Mouse (Mus musculus) left cerebral cortex, adult 8-10 months (tissue): ENCODE results near the gene Pik3ca. TPM values are rescaled to one million over a fixed set of nuclear protein-coding genes. Genes with fewer than 3 reads are reported as not detected.
A peak's percentile ranks its signal among the peaks of the same experiment; 100 is the strongest.

Experiments
- DNase-seq, 2 experiments: peaks; one replicate each; pipeline ENCODE4 v3.0.0; 2022; ENCODE audit warnings: low spot score in 2 of 2
- total RNA-seq, 4 experiments: library from RNA; stranded (reverse); gene quantifications; 2 replicates each; pipeline ENCODE4 v1.2.4; 2022

Pik3ca gene
- total RNA-seq: 10 to 100 TPM; 59.1 to 68.3 (median 61.0) TPM

GRCm38 (mm10) chr3:32397461-32398174 is at the start of gene Pik3ca:
TSS of gene Pik3ca (plus strand) at chr3:32397671.
- DNase-seq: peak; percentile 35 to 47

- peak in 1 of 2 experiments; percentile 58 for DNase-seq
These were observed 49.6 kb upstream of the Pik3ca start for GRCm38 (mm10) chr3:32347881-32348280.

GRCm38 (mm10) chr3:32361221-32361620 is 36.2 kb upstream of the Pik3ca start:
- no peak for DNase-seq

- DNase-seq: no peak
These were observed 33.3 kb upstream of the Pik3ca start for GRCm38 (mm10) chr3:32364195-32364594.

DNA sequence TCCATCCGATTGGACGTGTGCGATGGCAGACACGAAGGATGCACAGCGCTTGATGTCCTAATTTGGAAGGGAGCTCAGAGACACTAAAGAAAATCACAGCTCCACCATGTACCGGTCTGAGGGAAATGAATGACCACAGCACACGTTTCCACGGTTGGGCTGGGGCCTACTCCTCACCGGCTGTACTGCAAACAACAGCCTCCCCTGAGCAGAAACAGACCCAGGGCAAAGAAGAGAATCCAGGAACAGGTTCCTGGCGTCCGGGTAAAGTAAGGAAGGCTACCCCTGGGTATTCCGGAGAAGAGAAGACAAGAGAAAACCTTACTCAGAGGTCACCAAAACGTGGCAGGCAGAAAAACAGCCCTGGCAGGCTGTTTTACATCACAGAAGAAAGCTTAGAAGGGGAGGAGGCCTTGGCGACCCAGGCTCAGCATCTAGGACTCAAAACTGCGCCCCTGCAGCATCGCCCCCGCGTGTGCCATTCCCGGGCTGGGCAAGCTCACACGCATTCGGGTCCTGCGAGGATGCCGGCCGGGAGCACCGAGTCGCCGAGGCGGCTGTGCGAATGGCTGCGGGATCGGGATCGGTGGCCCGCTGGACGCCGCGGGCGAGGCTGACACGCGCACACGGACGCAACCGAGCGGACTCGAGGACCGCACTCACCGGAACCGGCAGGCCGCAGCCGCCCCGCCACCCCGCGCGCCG is 32.5 kb upstream of the Pik3ca start:
- peak; percentile 32 to 33 for DNase-seq

DNA sequence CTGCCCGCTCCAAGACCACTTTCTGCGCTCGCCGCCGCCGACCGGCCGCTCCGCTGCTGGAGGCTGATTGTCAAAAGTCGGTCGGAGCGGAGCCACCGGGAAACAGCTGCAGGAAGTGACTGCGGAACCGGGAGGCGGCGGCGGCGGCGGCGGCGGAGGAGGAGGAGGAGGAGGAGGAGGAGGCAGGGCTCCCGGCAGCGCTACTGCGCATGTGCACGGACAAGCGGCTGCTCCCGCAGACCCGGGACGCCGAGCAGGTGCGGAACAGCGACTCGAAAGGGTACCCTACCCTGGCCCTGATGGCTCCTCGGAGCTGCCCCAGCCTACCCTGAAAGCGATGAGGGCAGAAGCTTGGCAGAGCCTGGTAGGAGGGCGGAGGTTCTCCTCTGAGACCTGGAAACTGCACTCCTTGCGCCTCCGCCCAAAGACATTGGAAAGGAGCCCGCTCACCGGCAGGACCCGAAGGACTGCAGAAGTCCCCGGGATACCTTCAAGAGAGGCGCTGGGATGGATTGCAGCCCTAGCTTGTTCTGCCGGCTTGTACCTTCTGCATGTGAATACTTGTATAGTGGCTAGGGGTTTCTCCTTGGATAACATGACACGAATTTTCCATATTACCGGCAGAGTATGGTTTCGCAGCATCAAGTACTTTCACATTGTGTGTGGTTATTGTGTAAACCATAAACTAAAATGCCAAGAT is 31.8 kb upstream of the Pik3ca start, which contains the start of gene Zmat3:
Zmat3 (minus strand) TSS at position 469 of the 700 bp plus-strand sequence.
- DNase-seq: peak; percentile 70 to 71

DNA sequence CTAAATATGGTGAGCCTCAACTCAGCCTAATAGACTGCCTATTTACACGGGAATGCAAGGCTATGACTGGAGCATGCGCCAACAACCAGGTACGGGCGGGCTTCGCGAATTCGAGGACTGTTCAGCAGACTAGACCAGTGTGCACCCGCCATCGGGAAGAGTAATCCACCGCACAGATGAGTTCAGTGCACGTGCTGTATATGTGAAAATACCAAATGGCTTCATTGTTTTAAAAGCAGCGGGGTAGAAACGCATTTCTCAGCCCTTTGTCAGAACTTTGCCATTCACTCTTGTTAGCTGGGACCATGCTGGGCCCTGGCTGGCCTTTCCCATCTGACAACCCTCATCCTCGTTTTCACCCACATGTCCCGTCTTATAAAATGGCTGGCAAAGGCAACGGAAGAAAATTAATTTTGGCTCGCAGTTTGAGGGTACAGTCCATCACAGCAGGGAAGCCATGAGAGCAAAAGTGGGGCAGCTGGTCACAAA is 31.2 kb upstream of the Pik3ca start:
- no peak for DNase-seq

GRCm38 (mm10) chr3:32367516-32367915 is 30.0 kb upstream of the Pik3ca start:
- DNase-seq: no peak

- DNase-seq: no peak
These were observed 25.5 kb upstream of the Pik3ca start for GRCm38 (mm10) chr3:32371957-32372356.

GRCm38 (mm10) chr3:32372470-32372869 is 25.0 kb upstream of the Pik3ca start:
- no peak for DNase-seq

GRCm38 (mm10) chr3:32373236-32373635 is 24.2 kb upstream of the Pik3ca start:
- no peak for DNase-seq

DNA sequence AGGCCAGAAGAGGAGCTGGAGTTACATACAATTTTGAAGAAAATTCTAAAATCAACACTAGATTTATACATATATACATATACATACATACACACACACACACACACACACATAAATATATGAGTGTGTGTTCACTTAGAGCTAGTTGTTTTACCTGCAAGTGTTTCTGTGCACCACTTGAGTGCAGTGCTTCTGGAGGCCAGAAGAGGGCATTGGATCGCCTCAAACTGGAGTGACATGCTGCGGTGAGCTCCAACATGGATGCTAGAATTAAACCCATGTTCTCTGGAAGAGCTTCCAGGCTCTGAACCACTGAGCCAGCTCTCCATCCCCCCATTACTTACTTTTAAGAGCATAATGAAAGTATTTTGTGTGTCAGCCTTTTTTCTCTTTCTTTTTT is 17.6 kb upstream of the Pik3ca start:
- no peak for DNase-seq

- DNase-seq: no peak
These were observed 15.9 kb upstream of the Pik3ca start for GRCm38 (mm10) chr3:32381556-32381955.

- DNase-seq: no peak
These were observed 4.6 kb upstream of the Pik3ca start for GRCm38 (mm10) chr3:32392841-32393240.

GRCm38 (mm10) chr3:32393986-32394385 is 3.5 kb upstream of the Pik3ca start:
- DNase-seq: no peak

- DNase-seq: peak in 1 of 2 experiments; percentile 15
These were observed 1.5 kb upstream of the Pik3ca start for GRCm38 (mm10) chr3:32395771-32396551.

DNA sequence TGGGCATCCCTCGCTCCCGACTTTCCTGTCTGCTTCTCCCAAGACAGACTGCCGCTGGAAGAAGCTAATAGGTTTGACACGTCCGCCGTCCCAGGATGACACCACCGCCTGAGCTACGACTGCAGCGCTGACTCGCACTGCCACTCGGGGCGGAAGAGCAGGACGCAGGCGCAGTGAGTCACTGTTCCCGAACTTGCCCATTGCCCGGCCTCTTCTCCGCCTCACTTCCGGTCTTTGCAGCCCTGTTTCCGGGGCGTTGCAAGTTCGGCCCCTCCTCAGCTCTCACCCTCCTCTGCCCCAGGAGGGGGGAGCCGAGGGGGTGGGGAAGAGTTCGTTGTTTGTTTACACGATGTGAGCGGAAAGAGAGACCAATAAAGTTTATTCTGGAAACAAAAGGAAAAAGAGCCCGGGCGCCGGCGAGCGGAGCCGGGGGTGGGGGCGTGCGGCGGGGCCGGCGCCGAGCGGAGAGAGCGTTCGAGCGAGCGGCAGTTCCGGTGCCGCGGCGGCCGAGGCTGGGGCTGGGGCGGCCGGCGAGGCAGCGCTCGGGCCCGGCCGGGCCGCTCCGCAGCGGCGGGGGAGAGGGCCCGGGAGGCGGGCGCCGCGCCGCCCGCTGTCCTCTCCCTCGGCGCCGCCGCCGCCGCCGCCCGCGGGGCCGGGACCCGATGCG is 544 bp upstream of the Pik3ca start:
- peak; percentile 83 to 98 for DNase-seq

DNA sequence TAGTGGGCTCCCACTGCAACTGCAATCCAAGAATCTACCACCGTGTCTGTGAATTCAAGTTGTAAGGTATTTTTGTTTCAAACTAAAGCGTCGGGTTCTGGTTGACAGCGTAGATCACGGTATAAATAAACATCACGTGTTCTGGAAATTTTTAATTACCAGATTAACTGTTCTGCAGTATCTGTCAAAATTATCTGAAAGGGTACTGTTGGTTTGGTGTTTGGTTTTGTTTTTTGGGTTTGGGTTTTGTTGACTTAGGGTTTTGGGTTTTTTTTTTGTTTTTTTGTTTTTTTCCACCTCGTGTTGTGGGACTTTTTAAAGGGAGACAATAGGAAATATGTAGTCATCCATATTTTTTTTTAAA is 686 bp downstream of the Pik3ca start:
- DNase-seq: no peak

GRCm38 (mm10) chr3:32398623-32399022 is 1.2 kb downstream of the Pik3ca start:
- no peak for DNase-seq

DNA sequence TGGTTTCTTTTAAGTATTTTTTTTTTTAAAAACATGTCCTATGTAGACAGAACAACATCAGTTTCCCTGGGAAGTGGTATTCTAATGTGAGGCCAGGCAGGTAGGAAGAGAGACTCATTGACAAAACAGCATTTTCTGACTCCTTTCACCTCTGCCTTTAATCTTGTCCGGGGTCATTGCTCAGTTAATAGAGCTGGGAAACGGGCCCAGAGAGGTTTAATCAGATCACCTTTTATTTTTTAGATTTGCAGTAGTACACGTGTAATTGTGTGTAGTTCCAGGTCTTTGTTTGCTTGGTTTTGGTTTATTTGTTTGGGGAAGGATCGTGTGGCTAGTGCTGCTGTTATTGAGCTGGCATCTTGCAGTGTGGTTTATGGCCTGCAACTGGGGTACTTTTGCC is 1.9 kb downstream of the Pik3ca start:
- no peak for DNase-seq

GRCm38 (mm10) chr3:32399931-32400330 is 2.5 kb downstream of the Pik3ca start:
- no peak for DNase-seq
